Comparison of ENCODE assay signal across 16 mouse cellular contexts in the genomic region with DNA sequence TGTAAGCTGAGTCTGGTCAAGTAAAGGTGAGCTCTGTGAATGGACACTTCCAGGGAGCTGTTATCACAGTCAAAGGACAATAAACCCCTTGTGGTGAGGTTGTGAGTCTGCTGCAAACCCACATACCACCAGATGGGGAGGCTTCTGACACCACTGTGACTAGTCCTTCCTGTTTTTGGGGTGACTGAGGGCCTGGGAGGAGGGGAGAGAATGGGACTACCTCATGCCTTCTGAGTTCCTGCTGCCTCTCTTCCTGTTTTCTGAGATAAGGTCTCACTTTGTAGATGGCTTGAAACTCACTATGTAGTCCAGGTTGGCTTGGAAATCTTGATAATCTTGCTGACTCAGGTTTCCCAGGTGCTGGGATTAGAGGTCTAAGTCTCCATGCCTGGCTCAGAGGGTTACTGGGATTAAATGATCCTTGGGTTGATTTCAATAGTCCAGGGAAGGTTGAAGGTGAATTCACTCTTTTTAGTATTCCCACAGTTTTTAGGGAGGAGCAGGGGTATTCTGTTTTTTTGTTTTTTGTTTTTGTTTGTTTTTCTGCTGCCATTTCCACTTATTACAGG. TPM values are rescaled to one million over a fixed set of nuclear protein-coding genes. Genes with fewer than 3 reads are reported as not detected.
DNase-seq lines count a peak whose midpoint lies in the region; ATAC-seq and TF ChIP-seq lines count a peak whose summit lies in the region.
"Had no signal": no experiment of that assay in that cellular context is flagged by ENCODE, and none has a peak within 500 bp of the region (broad histone marks: within the 10 kb centered on the region; RNA-seq: fewer than 3 reads in every experiment).

No protein-coding gene starts in this region.

- no peak for TF ChIP-seq EP300 in lung, postnatal 0 days (IDR thresholded peaks at IDR 0.05)
- TF ChIP-seq EP300 in heart, adult 2 months (IDR thresholded peaks at IDR 0.05; ENCODE audit: insufficient read depth, low read depth, low read length) = no peak

- no peak overlapping the region for H3K27ac ChIP-seq in lung, postnatal 0 days (ENCODE audit: low read length)
- no peak overlapping the region for H3K27ac ChIP-seq in hindbrain, postnatal 0 days
- no peak overlapping the region for H3K27ac ChIP-seq in heart, adult 2 months
- H3K27ac ChIP-seq: embryonic facial prominence, embryonic 12.5 days; heart, embryonic 15.5 days; liver, embryonic 15.5 days had no signal

- no peaks in the 10 kb centered on the region for H3K27me3 ChIP-seq in lung, postnatal 0 days (replicated peaks; ENCODE audit: insufficient read depth, low read length)
- no peaks in the 10 kb centered on the region for H3K27me3 ChIP-seq in hindbrain, postnatal 0 days (ENCODE audit: insufficient read depth, low read length)
- H3K27me3 ChIP-seq in heart, adult 2 months (ENCODE audit: control insufficient read depth, insufficient read depth, low read length) = no peaks in the 10 kb centered on the region
- H3K27me3 ChIP-seq: embryonic facial prominence, embryonic 12.5 days; heart, embryonic 15.5 days; liver, embryonic 15.5 days had no signal

- H3K9me3 ChIP-seq in lung, postnatal 0 days (ENCODE audit: low read length) = no peaks in the 10 kb centered on the region
- no peaks in the 10 kb centered on the region for H3K9me3 ChIP-seq in hindbrain, postnatal 0 days (ENCODE audit: low read length)
- H3K9me3 ChIP-seq: embryonic facial prominence, embryonic 12.5 days; heart, embryonic 15.5 days; liver, embryonic 15.5 days had no signal

- TF ChIP-seq CTCF in lung, postnatal 0 days (IDR thresholded peaks at IDR 0.05) = no peak
- no peak for TF ChIP-seq CTCF in hindbrain, postnatal 0 days (IDR thresholded peaks at IDR 0.05; ENCODE audit: low read depth)
- no peak for TF ChIP-seq CTCF in heart, adult 2 months (IDR thresholded peaks at IDR 0.05)

- H3K4me2 ChIP-seq in lung, postnatal 0 days (replicated peaks; ENCODE audit: low read depth, low read length) = no peak overlapping the region
- H3K4me2 ChIP-seq in hindbrain, postnatal 0 days (ENCODE audit: low read depth, low read length) = no peak overlapping the region
- H3K4me2 ChIP-seq: embryonic facial prominence, embryonic 12.5 days; heart, embryonic 15.5 days; liver, embryonic 15.5 days had no signal

- no peaks in the 10 kb centered on the region for H3K79me2 ChIP-seq in heart, adult 2 months (replicated peaks; ENCODE audit: control insufficient read depth, insufficient read depth, low read length)

- intact Hi-C loops in left cerebral cortex, postnatal 36 days (cut with DNase I) = no loop called here
- intact Hi-C loops in heart, adult 2 months (cut with DNase I) = no loop called here

- H3K36me3 ChIP-seq in lung, postnatal 0 days (ENCODE audit: insufficient read depth, low read length) = no peaks in the 10 kb centered on the region
- no peaks in the 10 kb centered on the region for H3K36me3 ChIP-seq in hindbrain, postnatal 0 days (ENCODE audit: insufficient read depth, low read length)
- no peaks in the 10 kb centered on the region for H3K36me3 ChIP-seq in heart, adult 2 months (ENCODE audit: control insufficient read depth, insufficient read depth, low read length)
- H3K36me3 ChIP-seq: embryonic facial prominence, embryonic 12.5 days; heart, embryonic 15.5 days; liver, embryonic 15.5 days had no signal

- H3K4me1 ChIP-seq in lung, postnatal 0 days (ENCODE audit: insufficient read depth, low read depth, low read length) = no peaks in the 10 kb centered on the region
- no peaks in the 10 kb centered on the region for H3K4me1 ChIP-seq in hindbrain, postnatal 0 days (ENCODE audit: insufficient read depth, low read length)
- H3K4me1 ChIP-seq in heart, adult 2 months (ENCODE audit: control insufficient read depth, insufficient read depth, low read length) = no peaks in the 10 kb centered on the region
- H3K4me1 ChIP-seq: embryonic facial prominence, embryonic 12.5 days; liver, embryonic 15.5 days had no signal

- DNase-seq in lung, postnatal 0 days (ENCODE audit: low spot score) = peak; percentile 31
- no peak for DNase-seq in lung, adult 18-20 months
- DNase-seq in thymus, postnatal 14 days = peak; percentile 50
- no peak for DNase-seq in hindbrain, postnatal 0 days (ENCODE audit: low spot score)
- no peak for DNase-seq in left cerebral cortex, postnatal 36 days (ENCODE audit: low spot score in 2 of 2)
- DNase-seq in heart, adult 2 months = no peak
- DNase-seq: cerebellum, adult 11-12 months; gastrocnemius, postnatal 10 days; kidney, postnatal 10 days had no signal

- no peak for ATAC-seq in lung, postnatal 0 days
- ATAC-seq in activated CD4-positive, CD25-positive, alpha-beta regulatory T cell, adult 4 months = peak; percentile 94
- peak; percentile 100 for ATAC-seq in megakaryocyte, adult 5-6 weeks (ENCODE audit: poor library complexity, severe bottlenecking)
- no peak for ATAC-seq in hindbrain, postnatal 0 days
- ATAC-seq: forebrain, embryonic 14.5 days; midbrain, embryonic 16.5 days had no signal

- no peak overlapping the region for H3K9ac ChIP-seq in lung, postnatal 0 days (replicated peaks; ENCODE audit: low read depth)
- H3K9ac ChIP-seq in hindbrain, postnatal 0 days (replicated peaks; ENCODE audit: low read length) = no peak overlapping the region
- no peak overlapping the region for H3K9ac ChIP-seq in heart, adult 2 months (ENCODE audit: low read depth, low read length)
- H3K9ac ChIP-seq: embryonic facial prominence, embryonic 12.5 days; heart, embryonic 15.5 days; liver, embryonic 15.5 days had no signal

- no peak for TF ChIP-seq POLR2A in heart, adult 2 months (IDR thresholded peaks at IDR 0.05; ENCODE audit: insufficient read depth, low read depth, low read length)

- H3K4me3 ChIP-seq in lung, postnatal 0 days (ENCODE audit: low read depth, low read length) = no peak overlapping the region
- no peak overlapping the region for H3K4me3 ChIP-seq in hindbrain, postnatal 0 days (ENCODE audit: low read length)
- no peak overlapping the region for H3K4me3 ChIP-seq in heart, adult 2 months
- H3K4me3 ChIP-seq: embryonic facial prominence, embryonic 12.5 days; heart, embryonic 15.5 days; liver, embryonic 15.5 days had no signal

RNA-seq across cellular contexts. Expression of a gene that starts 24.3 kb away (rescaled TPM):
- 1.1 and 1.2 TPM in 2 replicates for polyA plus RNA-seq in lung, postnatal 0 days (2015; fragmentation: Nextera tagmentation; extraction: Ambion mirVana)
- polyA plus RNA-seq in activated CD4-positive, CD25-positive, alpha-beta regulatory T cell, adult 4 months (2017; shearing (Covaris generic)) = 1 to 10 TPM in 1 of 2 experiments, not detected in 1; 1.4 TPM
- total RNA-seq in megakaryocyte, adult 5-6 weeks (2015) = not detected in 2 replicates
- 0.15 TPM in 1 of 2 replicates, not detected in the other for total RNA-seq in megakaryocyte, adult 5-6 weeks (2017)
- total RNA-seq in hindbrain, postnatal 0 days (2014; rRNA removed) = 0.10 TPM in 1 of 2 replicates, not detected in the other
- polyA plus RNA-seq in hindbrain, postnatal 0 days (2015; fragmentation: Nextera tagmentation; extraction: Ambion mirVana) = 0.42 and 0.45 TPM in 2 replicates
- 1 to 10 TPM in 1 of 2 experiments, under 1 TPM in 1; 0.54 to 2.9 TPM for total RNA-seq in left cerebral cortex, postnatal 36 days (2021)
- not detected for total RNA-seq in heart, adult 2 months (2021)
- polyA plus RNA-seq in heart, adult 2 months (2012; rRNA removed) = 0.23 TPM in 1 of 2 replicates, not detected in the other

RNA-seq across cellular contexts. Expression of a gene that starts 37.7 kb away (rescaled TPM):
- polyA plus RNA-seq in lung, postnatal 0 days (2015; fragmentation: Nextera tagmentation; extraction: Ambion mirVana) = 44.7 and 55.7 TPM in 2 replicates
- 10 to 100 TPM; 18.0 to 18.3 TPM for polyA plus RNA-seq in activated CD4-positive, CD25-positive, alpha-beta regulatory T cell, adult 4 months (2017; shearing (Covaris generic))
- 6.4 and 7.9 TPM in 2 replicates for total RNA-seq in megakaryocyte, adult 5-6 weeks (2015)
- 2.1 and 2.2 TPM in 2 replicates for total RNA-seq in megakaryocyte, adult 5-6 weeks (2017)
- total RNA-seq in hindbrain, postnatal 0 days (2014; rRNA removed) = 18.5 and 19.9 TPM in 2 replicates
- 30.6 and 31.5 TPM in 2 replicates for polyA plus RNA-seq in hindbrain, postnatal 0 days (2015; fragmentation: Nextera tagmentation; extraction: Ambion mirVana)
- 10 to 100 TPM; 29.0 to 32.3 TPM for total RNA-seq in left cerebral cortex, postnatal 36 days (2021)
- 10 to 100 TPM; 12.2 to 12.9 TPM for total RNA-seq in heart, adult 2 months (2021)
- polyA plus RNA-seq in heart, adult 2 months (2012; rRNA removed) = 15.3 and 22.5 TPM in 2 replicates

RNA-seq across cellular contexts. Expression of a gene that starts 54.2 kb away (rescaled TPM):
- polyA plus RNA-seq in lung, postnatal 0 days (2015; fragmentation: Nextera tagmentation; extraction: Ambion mirVana) = 127 and 130 TPM in 2 replicates
- 10 to 100 TPM; 13.6 to 19.3 TPM for polyA plus RNA-seq in activated CD4-positive, CD25-positive, alpha-beta regulatory T cell, adult 4 months (2017; shearing (Covaris generic))
- total RNA-seq in megakaryocyte, adult 5-6 weeks (2015) = 32.6 and 45.7 TPM in 2 replicates
- 33.0 and 39.0 TPM in 2 replicates for total RNA-seq in megakaryocyte, adult 5-6 weeks (2017)
- total RNA-seq in hindbrain, postnatal 0 days (2014; rRNA removed) = 82.9 and 91.6 TPM in 2 replicates
- polyA plus RNA-seq in hindbrain, postnatal 0 days (2015; fragmentation: Nextera tagmentation; extraction: Ambion mirVana) = 81.8 and 83.4 TPM in 2 replicates
- total RNA-seq in left cerebral cortex, postnatal 36 days (2021) = 10 to 100 TPM; 59.8 to 77.8 TPM
- 10 to 100 TPM; 36.7 to 42.8 TPM for total RNA-seq in heart, adult 2 months (2021)
- polyA plus RNA-seq in heart, adult 2 months (2012; rRNA removed) = 57.8 and 66.2 TPM in 2 replicates

RNA-seq across cellular contexts. Expression of a gene that starts 54.2 kb away (rescaled TPM):
- polyA plus RNA-seq in lung, postnatal 0 days (2015; fragmentation: Nextera tagmentation; extraction: Ambion mirVana) = 139 and 145 TPM in 2 replicates
- polyA plus RNA-seq in activated CD4-positive, CD25-positive, alpha-beta regulatory T cell, adult 4 months (2017; shearing (Covaris generic)) = 10 to 100 TPM; 85.5 to 95.0 TPM
- 38.2 and 44.3 TPM in 2 replicates for total RNA-seq in megakaryocyte, adult 5-6 weeks (2015)
- 39.0 and 40.2 TPM in 2 replicates for total RNA-seq in megakaryocyte, adult 5-6 weeks (2017)
- total RNA-seq in hindbrain, postnatal 0 days (2014; rRNA removed) = 25.9 and 31.3 TPM in 2 replicates
- 57.5 and 64.5 TPM in 2 replicates for polyA plus RNA-seq in hindbrain, postnatal 0 days (2015; fragmentation: Nextera tagmentation; extraction: Ambion mirVana)
- total RNA-seq in left cerebral cortex, postnatal 36 days (2021) = 10 to 100 TPM; 37.2 to 41.7 TPM
- 10 to 100 TPM; 26.7 to 27.9 TPM for total RNA-seq in heart, adult 2 months (2021)
- 19.8 and 34.5 TPM in 2 replicates for polyA plus RNA-seq in heart, adult 2 months (2012; rRNA removed)

Comparison
In these comparisons a context has a peak if more than half of its experiments do, and no peak if none do; other contexts are left out.
1. DNase-seq: peak in lung, postnatal 0 days (single experiment) and thymus, postnatal 14 days (single experiment); none in lung, adult 18-20 months (0 of 2), hindbrain, postnatal 0 days (single experiment), left cerebral cortex, postnatal 36 days (0 of 2) and heart, adult 2 months (0 of 2).
2. ATAC-seq: peak in activated CD4-positive, CD25-positive, alpha-beta regulatory T cell, adult 4 months (single experiment) and megakaryocyte, adult 5-6 weeks (single experiment); none in lung, postnatal 0 days (single experiment) and hindbrain, postnatal 0 days (single experiment).